Mouse (Mus musculus) olfactory bulb, adult 2 months (tissue): ENCODE results near the gene Slx4ip.

Experiments used
- CTCF ChIP-seq: fragments of 200-500 bp; IDR thresholded peaks from 2 replicates; pipeline ENCODE4 v1.5.1; 2012; ENCODE audit warnings: low read depth, mild to moderate bottlenecking, low read length, moderate library complexity; ENCODE audit not compliant: insufficient read depth
- POLR2A ChIP-seq: fragments of 200-500 bp; IDR thresholded peaks from 2 replicates; pipeline ENCODE4 v1.6.1; 2012; ENCODE audit warnings: mild to moderate bottlenecking, low read depth, low read length, moderate library complexity; ENCODE audit not compliant: insufficient read depth

DNA sequence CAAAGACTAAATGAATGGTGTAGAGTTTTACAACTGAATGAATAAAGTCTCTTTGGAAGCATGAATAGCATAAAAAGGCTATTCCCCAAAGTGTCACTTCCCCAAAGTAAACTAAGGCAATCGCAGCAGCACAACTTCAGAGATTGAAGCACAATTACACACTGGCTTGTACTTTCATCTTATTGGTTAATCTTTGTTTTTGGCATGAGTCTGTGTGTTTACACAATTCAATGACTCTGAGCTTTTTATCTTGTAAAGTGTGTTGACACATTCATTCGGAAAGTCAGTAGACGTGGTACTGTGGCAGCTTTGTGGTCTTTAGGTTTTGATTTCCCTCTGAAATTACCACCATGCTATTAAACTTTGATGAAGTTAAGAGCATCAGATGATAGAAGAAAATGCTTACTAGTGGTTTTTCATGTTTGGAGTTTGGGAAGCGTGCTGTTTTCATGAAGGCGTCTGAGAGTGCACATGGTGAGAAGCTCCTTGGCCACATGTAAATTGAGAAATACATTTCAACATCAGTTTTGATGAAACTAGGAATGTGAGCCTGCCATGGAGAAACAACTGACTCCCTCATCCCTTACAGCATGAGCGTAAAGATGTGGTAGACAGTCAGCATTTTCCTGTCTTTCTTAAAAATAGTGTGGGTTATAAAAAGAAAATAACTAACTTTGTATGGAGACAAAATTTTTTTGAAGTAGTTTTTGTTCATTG lies 88.2 kb downstream of the Slx4ip start:
- TF ChIP-seq CTCF: no peak
- no peak for TF ChIP-seq POLR2A
